Mouse (Mus musculus): ENCODE measurements around the gene Gm12258.

GRCm38 (mm10) chr11:58901080-58901479, 54.1 kb downstream of the Gm12258 start:
- TF ChIP-seq CTCF (IDR thresholded peaks at IDR 0.05; ENCODE audit: extremely low read depth, insufficient read depth, insufficient read length, insufficient replicate concordance) = no peak
- TF ChIP-seq POLR2A (IDR thresholded peaks at IDR 0.05; ENCODE audit: low read depth, low read length) = no peak
